Mouse (Mus musculus) liver, postnatal 0 days (tissue): ENCODE data around the gene Slc22a2.

Experiments
- CTCF ChIP-seq: sonication (generic); IDR thresholded peaks from 2 replicates; pipeline ENCODE4 v1.5.1; 2016; ENCODE audit warnings: antibody characterized with exemption, low read depth
- EP300 ChIP-seq: IDR thresholded peaks from 2 replicates; pipeline ENCODE4 v1.6.1; 2016; ENCODE audit warnings: antibody characterized with exemption, low read depth, mild to moderate bottlenecking

GRCm38 (mm10) chr17:12673871-12674270 is 89.9 kb downstream of the Slc22a2 start:
- no peak for TF ChIP-seq CTCF
- no peak for TF ChIP-seq EP300
